Mouse (Mus musculus) E14TG2a.4 (cell line): ENCODE results near the gene Sbf2.

Source experiments
- H3K27me3 ChIP-seq: 2 replicates; pipeline ENCODE4 v1.6.1; 2014; ENCODE audit warnings: low read length, control low read depth; ENCODE audit not compliant: insufficient read depth
- H3K36me3 ChIP-seq: 2 replicates; pipeline ENCODE4 v1.6.1; 2014; ENCODE audit warnings: low read length, control low read depth; ENCODE audit not compliant: insufficient read depth
- H3K4me1 ChIP-seq: replicated peaks from 2 replicates; pipeline ENCODE4 v1.6.1; 2014; ENCODE audit warnings: low read depth, low read length, control low read depth
- H3K4me3 ChIP-seq: replicated peaks from 2 replicates; pipeline ENCODE4 v1.5.1; 2014; ENCODE audit warnings: mild to moderate bottlenecking, low read length
- H3K9me3 ChIP-seq: 2 replicates; pipeline ENCODE4 v1.6.1; 2014; ENCODE audit warnings: low read length, control low read depth
- CTCF ChIP-seq: conservative IDR thresholded peaks from 2 replicates; pipeline ENCODE4 v1.5.1; 2014; ENCODE audit warnings: low read length
- NANOG ChIP-seq: IDR thresholded peaks from 2 replicates; pipeline ENCODE4 v1.6.1; 2014; ENCODE audit warnings: borderline replicate concordance, low read length, mixed read lengths
- POU5F1 ChIP-seq: IDR thresholded peaks from 2 replicates; pipeline ENCODE4 v1.6.1; 2014; ENCODE audit warnings: low read length, borderline replicate concordance

Sbf2 gene

GRCm38 (mm10) chr7:110259966-110260711 lies 354.6 kb downstream of the Sbf2 start:
- H3K4me1 ChIP-seq: peaks cover 7% of the 10 kb centered on the region
- H3K4me3 ChIP-seq: no peak overlapping the region
- H3K9me3 ChIP-seq: no peaks in the 10 kb centered on the region

GRCm38 (mm10) chr7:110258196-110258950 lies 356.3 kb downstream of the Sbf2 start:
- peaks cover 45% of the 10 kb centered on the region for H3K36me3 ChIP-seq
- no peak for TF ChIP-seq POU5F1
- no peak for TF ChIP-seq CTCF
- TF ChIP-seq NANOG: no peak
- peaks cover 7% of the 10 kb centered on the region for H3K4me1 ChIP-seq
- H3K27me3 ChIP-seq: no peaks in the 10 kb centered on the region
- no peak overlapping the region for H3K4me3 ChIP-seq
- no peaks in the 10 kb centered on the region for H3K9me3 ChIP-seq

More at GRCm38 (mm10) chr7:110259966-110260711, 354.6 kb downstream of the Sbf2 start:
- TF ChIP-seq CTCF: no peak
- TF ChIP-seq POU5F1: no peak
- TF ChIP-seq NANOG: no peak
- no peaks in the 10 kb centered on the region for H3K27me3 ChIP-seq
- peaks cover 29% of the 10 kb centered on the region for H3K36me3 ChIP-seq
